Mouse (Mus musculus): ENCODE results near the gene Prcc.

- TF ChIP-seq CTCF (IDR thresholded peaks at IDR 0.05; ENCODE audit: extremely low read depth, insufficient read length, insufficient replicate concordance, low read depth, low read length) (no peak), POLR2A (IDR thresholded peaks at IDR 0.05; ENCODE audit: low read depth, low read length) (no peak)
Observed at GRCm38 (mm10) chr3:87832109-87832859, 53.1 kb downstream of the Prcc start.

All from small intestine, adult 2 months (tissue).